Mouse (Mus musculus): Measurements from ENCODE around the gene Ltk.

- TF ChIP-seq CTCF (IDR thresholded peaks at IDR 0.05; ENCODE audit: low read depth) (no peak), EP300 (IDR thresholded peaks at IDR 0.05; ENCODE audit: low read depth) (no peak)
Observed at GRCm38 (mm10) chr2:119707676-119708075, 52.6 kb downstream of the Ltk start.
